Mouse (Mus musculus) megakaryocyte, embryonic 14.5 days (primary cell): Measurements from ENCODE around the gene Rfpl4.

Experiments used
- FLI1 ChIP-seq: IDR thresholded peaks from 2 replicates; pipeline ENCODE4 v1.6.1; 2012; ENCODE audit warnings: low read length, inconsistent platforms, mixed read lengths
- GATA1 ChIP-seq: IDR thresholded peaks from 3 replicates; pipeline ENCODE4 v1.6.1; 2012; ENCODE audit warnings: mixed read lengths, low read length, inconsistent platforms, borderline replicate concordance

DNA sequence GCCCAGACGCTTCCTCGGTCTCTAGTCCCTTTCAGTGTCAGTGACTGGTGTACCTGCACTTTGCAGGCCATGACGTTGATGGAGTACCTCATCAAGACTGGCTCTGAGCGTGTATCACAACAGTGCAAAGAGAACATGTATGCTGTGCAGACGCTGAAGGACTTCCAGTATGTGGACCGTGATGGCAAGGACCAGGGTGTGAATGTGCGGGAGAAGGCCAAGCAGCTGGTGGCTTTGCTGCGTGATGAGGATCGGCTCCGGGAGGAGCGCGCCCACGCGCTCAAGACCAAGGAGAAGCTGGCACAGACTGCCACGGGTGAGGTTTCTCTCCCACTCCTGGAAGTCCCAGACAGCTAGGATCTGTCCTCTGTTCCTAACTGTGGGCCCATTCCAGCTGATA, 26.9 kb downstream of the Rfpl4 start:
- TF ChIP-seq GATA1: no peak
- TF ChIP-seq FLI1: no peak
